Mouse (Mus musculus): ENCODE measurements at regions not wholly inside any gene's neighbourhood (a gene's known extent, or its start where the extent isn't known, plus 50 kb on each side); places are given as distances from the start of the nearest gene placed in this dataset.

DNA sequence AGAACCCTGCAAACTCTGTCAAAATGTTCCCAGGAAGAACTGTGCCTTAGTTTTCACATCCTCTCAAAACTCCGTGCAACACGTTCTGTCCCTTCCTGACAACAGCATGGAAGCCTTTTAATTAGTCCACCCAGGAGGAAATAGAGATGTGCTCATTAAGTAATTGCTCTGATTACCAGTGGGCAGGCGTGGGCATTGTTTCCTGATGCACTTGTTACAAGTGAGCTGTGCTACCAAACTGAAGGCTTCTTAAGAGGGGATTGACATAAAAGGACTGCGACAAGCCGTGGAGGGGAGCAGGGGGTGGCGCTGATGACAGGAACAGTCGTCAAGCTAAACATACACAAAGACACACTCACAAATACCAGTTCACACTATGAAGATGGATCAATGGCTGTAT lies 192.1 kb upstream of the Veph1 start:
- Histone ChIP-seq H3K27ac (replicated peaks; ENCODE audit: low read depth, low read length) (no peak overlapping the region), H3K4me1 (ENCODE audit: control insufficient read depth, insufficient read depth, low read length) (no peaks in the 10 kb centered on the region), H3K9ac (ENCODE audit: low read length) (no peak overlapping the region), H3K4me3 (ENCODE audit: low read depth, low read length) (no peak overlapping the region), H3K36me3 (ENCODE audit: control insufficient read depth, insufficient read depth, low read length) (no peaks in the 10 kb centered on the region), H3K4me2 (ENCODE audit: low read depth, severe bottlenecking) (no peak overlapping the region), H3K9me3 (ENCODE audit: control insufficient read depth, low read length) (no peaks in the 10 kb centered on the region), H3K27me3 (ENCODE audit: control insufficient read depth, insufficient read depth, low read length) (no peaks in the 10 kb centered on the region)
- no peak for DNase-seq (ENCODE audit: low spot score)
- 79% methylated on average over 7 of the region's 7 CpGs for WGBS
- no peak for ATAC-seq (ENCODE audit: insufficient number of reproducible peaks, low FRiP score, low TSS enrichment, low read depth)

DNA sequence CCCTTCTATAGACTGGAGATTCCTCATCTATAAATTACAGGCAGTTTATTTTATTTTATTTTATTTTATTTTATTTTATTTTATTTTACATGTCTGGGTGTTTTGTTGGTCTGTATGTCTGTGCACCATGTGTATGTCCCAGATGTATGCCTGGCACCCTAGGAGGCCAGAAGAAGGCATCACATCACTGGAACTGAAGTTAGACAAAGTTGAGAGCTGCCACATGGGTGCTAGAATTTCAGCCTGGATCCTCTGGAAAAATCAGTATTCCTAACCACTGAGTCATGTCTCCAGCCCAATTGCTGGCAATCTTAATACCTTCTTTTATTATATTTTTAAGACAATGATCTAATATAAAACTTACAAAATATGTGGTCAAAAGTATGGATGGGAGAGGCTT lies 190.0 kb upstream of the Veph1 start:
- DNase-seq (ENCODE audit: low spot score) (no peak), ATAC-seq (ENCODE audit: insufficient number of reproducible peaks, low FRiP score, low TSS enrichment, low read depth) (no peak)
- Histone ChIP-seq H3K4me1 (ENCODE audit: control insufficient read depth, insufficient read depth, low read length) (no peaks in the 10 kb centered on the region), H3K9ac (ENCODE audit: low read length) (no peak overlapping the region), H3K27ac (replicated peaks; ENCODE audit: low read depth, low read length) (no peak overlapping the region), H3K36me3 (ENCODE audit: control insufficient read depth, insufficient read depth, low read length) (no peaks in the 10 kb centered on the region), H3K4me2 (ENCODE audit: low read depth, severe bottlenecking) (no peak overlapping the region), H3K27me3 (ENCODE audit: control insufficient read depth, insufficient read depth, low read length) (no peaks in the 10 kb centered on the region), H3K9me3 (ENCODE audit: control insufficient read depth, low read length) (no peaks in the 10 kb centered on the region), H3K4me3 (ENCODE audit: low read depth, low read length) (no peak overlapping the region)

DNA sequence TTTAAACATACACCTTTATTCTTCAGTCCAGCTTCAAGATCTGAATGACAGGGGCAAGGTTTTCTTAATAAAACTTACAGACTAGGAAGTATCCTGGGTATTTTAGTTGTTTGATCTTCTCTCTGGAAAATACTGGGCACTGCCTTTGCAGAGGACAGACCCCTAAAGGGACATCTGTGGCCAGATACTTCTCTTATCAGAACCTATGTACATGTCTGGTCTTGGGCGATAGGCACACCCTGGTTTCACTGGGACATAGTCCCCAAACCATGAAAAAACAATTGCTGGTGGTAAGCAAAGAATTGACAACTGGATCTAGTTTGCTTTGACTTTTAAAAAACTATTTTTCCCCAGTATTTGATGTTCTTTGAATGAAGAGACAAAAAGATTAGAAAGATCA lies 189.5 kb upstream of the Veph1 start:
- Histone ChIP-seq H3K4me3 (ENCODE audit: low read depth, low read length) (no peak overlapping the region), H3K27ac (replicated peaks; ENCODE audit: low read depth, low read length) (no peak overlapping the region), H3K4me1 (ENCODE audit: control insufficient read depth, insufficient read depth, low read length) (no peaks in the 10 kb centered on the region), H3K36me3 (ENCODE audit: control insufficient read depth, insufficient read depth, low read length) (no peaks in the 10 kb centered on the region), H3K27me3 (ENCODE audit: control insufficient read depth, insufficient read depth, low read length) (no peaks in the 10 kb centered on the region), H3K9ac (ENCODE audit: low read length) (no peak overlapping the region), H3K9me3 (ENCODE audit: control insufficient read depth, low read length) (no peaks in the 10 kb centered on the region), H3K4me2 (ENCODE audit: low read depth, severe bottlenecking) (no peak overlapping the region)
- 87% methylated on average over 1 of the region's 1 CpGs for WGBS
- ATAC-seq (ENCODE audit: insufficient number of reproducible peaks, low FRiP score, low TSS enrichment, low read depth) (no peak), DNase-seq (ENCODE audit: low spot score) (no peak)

DNA sequence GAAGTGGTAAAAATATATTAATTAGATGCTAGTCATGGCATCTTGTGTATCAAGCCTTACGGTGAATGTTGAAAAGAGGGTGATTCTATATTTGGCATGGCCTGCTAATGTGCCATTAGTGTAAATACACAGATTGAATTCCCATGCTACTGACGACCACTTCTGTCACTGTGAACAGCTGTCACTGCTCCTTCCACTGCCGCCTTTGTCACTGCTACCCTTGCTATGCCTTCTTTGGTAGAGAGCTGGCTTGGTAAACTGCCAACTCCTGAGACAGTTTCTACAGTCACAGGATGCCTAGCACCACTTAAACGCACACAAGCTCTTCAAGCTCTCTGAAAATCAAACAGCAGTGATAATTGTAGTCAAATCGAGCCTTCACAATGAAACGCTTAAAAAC lies 184.1 kb upstream of the Veph1 start:
- Histone ChIP-seq H3K4me2 (ENCODE audit: low read depth, severe bottlenecking) (no peak overlapping the region), H3K27me3 (ENCODE audit: control insufficient read depth, insufficient read depth, low read length) (no peaks in the 10 kb centered on the region), H3K9me3 (ENCODE audit: control insufficient read depth, low read length) (no peaks in the 10 kb centered on the region), H3K9ac (ENCODE audit: low read length) (no peak overlapping the region), H3K36me3 (ENCODE audit: control insufficient read depth, insufficient read depth, low read length) (no peaks in the 10 kb centered on the region), H3K4me1 (ENCODE audit: control insufficient read depth, insufficient read depth, low read length) (no peaks in the 10 kb centered on the region; the same call in 1 of the 2 replicates), H3K4me3 (ENCODE audit: low read depth, low read length) (no peak overlapping the region), H3K27ac (replicated peaks; ENCODE audit: low read depth, low read length) (no peak overlapping the region)
- 78% methylated on average over 6 of the region's 6 CpGs for WGBS
- no peak for DNase-seq (ENCODE audit: low spot score)
- ATAC-seq (ENCODE audit: insufficient number of reproducible peaks, low FRiP score, low TSS enrichment, low read depth), result no peak

DNA sequence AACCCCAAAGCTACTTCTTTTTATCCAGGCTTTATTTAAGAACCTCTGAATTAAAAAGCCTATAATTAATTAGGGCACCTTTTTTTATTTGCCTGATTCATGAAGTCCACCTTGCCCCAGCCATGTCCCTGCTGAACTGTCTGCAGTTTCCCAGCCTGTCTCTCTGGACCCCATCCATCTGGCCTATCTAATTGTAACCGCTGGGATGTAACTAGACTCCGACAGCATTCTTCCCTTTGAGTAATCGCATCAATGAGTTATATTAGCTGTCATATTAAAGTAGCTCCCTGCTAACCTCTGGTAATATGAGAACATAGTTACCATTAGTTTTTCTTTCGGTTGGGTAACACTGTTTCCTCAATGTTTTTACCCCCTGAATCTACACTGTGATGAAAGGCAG lies 182.6 kb upstream of the Veph1 start:
- Histone ChIP-seq H3K27ac (replicated peaks; ENCODE audit: low read depth, low read length) (no peak overlapping the region), H3K4me3 (ENCODE audit: low read depth, low read length) (no peak overlapping the region), H3K9ac (ENCODE audit: low read length) (no peak overlapping the region), H3K4me1 (ENCODE audit: control insufficient read depth, insufficient read depth, low read length) (no peaks in the 10 kb centered on the region; the same call in 1 of the 2 replicates), H3K4me2 (ENCODE audit: low read depth, severe bottlenecking) (no peak overlapping the region), H3K27me3 (ENCODE audit: control insufficient read depth, insufficient read depth, low read length) (no peaks in the 10 kb centered on the region), H3K9me3 (ENCODE audit: control insufficient read depth, low read length) (no peaks in the 10 kb centered on the region), H3K36me3 (ENCODE audit: control insufficient read depth, insufficient read depth, low read length) (no peaks in the 10 kb centered on the region)
- ATAC-seq (ENCODE audit: insufficient number of reproducible peaks, low FRiP score, low TSS enrichment, low read depth) (peak; percentile 65; the same call in 1 of the 2 replicates), DNase-seq (ENCODE audit: low spot score) (no peak)
- 24% methylated on average over 4 of the region's 4 CpGs for WGBS

DNA sequence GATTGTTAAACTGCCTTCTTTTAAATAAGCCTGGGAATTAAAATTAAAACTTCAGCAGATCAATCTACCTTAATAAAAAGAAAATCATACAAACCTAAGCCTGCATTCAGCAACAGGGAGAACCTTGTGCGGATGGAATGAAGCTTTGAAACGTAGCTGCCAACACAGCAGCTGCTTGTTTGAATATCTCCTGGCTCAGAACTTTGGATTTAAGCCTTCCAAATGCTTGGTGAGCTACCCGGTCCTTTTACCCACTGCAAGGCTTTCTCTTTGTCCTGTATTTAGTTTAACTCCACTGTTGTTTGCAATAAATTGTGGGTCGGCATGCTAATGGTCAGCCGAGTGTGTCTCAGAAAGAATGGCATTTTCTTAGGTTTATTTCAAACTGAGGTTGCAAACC lies 169.7 kb upstream of the Veph1 start:
- Histone ChIP-seq H3K4me2 (ENCODE audit: low read depth, severe bottlenecking) (no peak overlapping the region), H3K27ac (replicated peaks; ENCODE audit: low read depth, low read length) (no peak overlapping the region), H3K36me3 (ENCODE audit: control insufficient read depth, insufficient read depth, low read length) (no peaks in the 10 kb centered on the region), H3K9me3 (ENCODE audit: control insufficient read depth, low read length) (no peaks in the 10 kb centered on the region), H3K9ac (ENCODE audit: low read length) (no peak overlapping the region), H3K4me3 (ENCODE audit: low read depth, low read length) (no peak overlapping the region), H3K27me3 (ENCODE audit: control insufficient read depth, insufficient read depth, low read length) (no peaks in the 10 kb centered on the region), H3K4me1 (ENCODE audit: control insufficient read depth, insufficient read depth, low read length) (no peaks in the 10 kb centered on the region)
- WGBS, result 87% methylated on average over 5 of the region's 5 CpGs
- no peak for DNase-seq (ENCODE audit: low spot score)
- ATAC-seq (ENCODE audit: insufficient number of reproducible peaks, low FRiP score, low TSS enrichment, low read depth), result no peak

DNA sequence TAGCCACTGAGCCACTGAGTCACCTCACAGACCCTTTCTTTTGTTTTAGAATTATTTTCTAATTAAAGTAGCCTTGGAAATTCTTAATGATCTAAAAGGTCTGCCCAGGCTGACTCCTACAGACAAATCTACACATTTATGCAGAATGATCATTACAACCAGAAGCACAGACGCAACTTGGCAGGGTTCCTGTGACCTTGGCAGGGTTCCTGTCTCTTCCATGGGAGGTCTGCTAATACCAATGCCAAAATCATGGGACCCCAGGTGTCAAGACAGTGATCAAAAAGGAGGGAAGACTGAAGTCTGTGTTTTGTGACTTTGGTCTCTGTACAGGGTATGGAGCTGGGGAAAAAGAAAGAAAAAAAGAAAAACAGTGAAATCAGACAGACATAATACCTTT lies 168.7 kb upstream of the Veph1 start:
- no peaks in the 10 kb centered on the region for H3K27me3 ChIP-seq (ENCODE audit: control insufficient read depth, insufficient read depth, low read length)
- H3K4me3 ChIP-seq (ENCODE audit: low read depth, low read length), result no peak overlapping the region
- H3K9ac ChIP-seq (ENCODE audit: low read length), result no peak overlapping the region
- H3K4me2 ChIP-seq (ENCODE audit: low read depth, severe bottlenecking), result no peak overlapping the region
- no peak for ATAC-seq (ENCODE audit: insufficient number of reproducible peaks, low FRiP score, low TSS enrichment, low read depth)
- H3K27ac ChIP-seq (replicated peaks; ENCODE audit: low read depth, low read length), result no peak overlapping the region
- H3K9me3 ChIP-seq (ENCODE audit: control insufficient read depth, low read length), result no peaks in the 10 kb centered on the region
- no peak for DNase-seq (ENCODE audit: low spot score)
- no peaks in the 10 kb centered on the region for H3K36me3 ChIP-seq (ENCODE audit: control insufficient read depth, insufficient read depth, low read length)
- no peaks in the 10 kb centered on the region for H3K4me1 ChIP-seq (ENCODE audit: control insufficient read depth, insufficient read depth, low read length)
- WGBS, result 89% methylated on average over 1 of the region's 1 CpGs

DNA sequence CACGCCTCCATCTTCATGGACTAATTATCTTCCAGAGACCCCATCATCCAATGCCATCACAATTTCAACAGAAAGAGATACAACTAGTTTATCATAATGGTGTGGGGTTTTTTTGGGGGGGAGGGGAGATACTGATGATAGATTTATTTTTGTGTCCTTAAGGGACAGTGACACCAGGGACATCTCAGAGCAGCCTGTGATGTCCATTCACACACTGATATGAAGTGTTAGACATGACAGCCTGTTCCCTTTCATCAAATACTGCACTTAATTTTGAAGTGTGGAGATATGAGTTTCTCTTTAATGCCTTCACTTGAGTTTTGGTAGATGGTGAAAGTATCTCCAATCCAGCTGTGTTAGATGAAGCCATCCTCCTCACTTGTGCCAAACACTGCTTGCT lies 165.7 kb upstream of the Veph1 start:
- DNase-seq (ENCODE audit: low spot score) (no peak), ATAC-seq (ENCODE audit: insufficient number of reproducible peaks, low FRiP score, low TSS enrichment, low read depth) (no peak)
- Histone ChIP-seq H3K4me3 (ENCODE audit: low read depth, low read length) (no peak overlapping the region), H3K27me3 (ENCODE audit: control insufficient read depth, insufficient read depth, low read length) (no peaks in the 10 kb centered on the region), H3K4me2 (ENCODE audit: low read depth, severe bottlenecking) (no peak overlapping the region), H3K9ac (ENCODE audit: low read length) (no peak overlapping the region), H3K36me3 (ENCODE audit: control insufficient read depth, insufficient read depth, low read length) (no peaks in the 10 kb centered on the region), H3K27ac (replicated peaks; ENCODE audit: low read depth, low read length) (no peak overlapping the region), H3K4me1 (ENCODE audit: control insufficient read depth, insufficient read depth, low read length) (no peaks in the 10 kb centered on the region), H3K9me3 (ENCODE audit: control insufficient read depth, low read length) (no peaks in the 10 kb centered on the region)
- WGBS, result 100% methylated on average over 1 of the region's 1 CpGs

DNA sequence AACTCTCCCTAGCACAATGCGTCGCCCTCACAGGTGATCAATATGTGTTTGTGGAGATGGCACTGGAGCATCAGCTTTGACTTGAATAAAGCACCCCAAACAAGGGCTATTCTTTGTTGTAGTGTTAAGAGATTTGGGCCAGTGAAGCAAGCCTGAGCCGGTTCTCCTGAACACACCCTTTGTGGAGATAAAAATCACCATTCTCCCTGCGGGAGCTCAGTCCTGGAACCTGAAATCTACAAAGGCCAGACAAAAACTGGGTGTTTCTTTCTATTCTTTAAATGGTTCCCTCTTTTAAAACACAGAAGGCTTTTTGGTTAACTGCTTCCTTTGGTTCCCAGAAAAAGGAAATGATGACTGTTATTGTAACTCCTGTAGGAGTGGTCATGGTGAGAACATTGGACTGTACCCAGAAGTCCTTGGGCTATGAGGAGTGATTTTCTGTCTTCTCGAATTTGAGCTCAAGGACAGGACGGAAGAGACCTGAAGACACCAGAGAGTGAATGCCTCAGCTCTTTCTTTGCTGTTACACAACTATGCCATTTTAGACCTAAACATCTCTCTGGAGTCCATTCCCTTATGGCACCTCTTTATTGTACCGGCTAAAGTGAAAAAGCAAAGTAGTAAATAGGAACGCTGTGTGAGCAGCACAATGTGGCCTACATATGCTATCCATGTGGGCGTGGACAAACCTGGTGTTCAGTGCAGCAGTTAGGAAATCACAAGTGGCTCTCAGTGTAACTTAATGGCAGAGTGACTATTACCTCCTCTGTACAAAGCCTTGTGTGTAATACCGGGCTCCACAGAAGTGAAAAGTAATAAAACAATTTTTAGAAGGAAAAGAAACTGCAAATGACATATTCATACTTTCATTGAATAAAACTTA lies 149.9 kb upstream of the Veph1 start:
- Histone ChIP-seq H3K4me1 (ENCODE audit: control insufficient read depth, insufficient read depth, low read length) (no peaks in the 10 kb centered on the region), H3K27me3 (ENCODE audit: control insufficient read depth, insufficient read depth, low read length) (no peaks in the 10 kb centered on the region), H3K4me2 (ENCODE audit: low read depth, severe bottlenecking) (no peak overlapping the region), H3K9ac (ENCODE audit: low read length) (no peak overlapping the region), H3K9me3 (ENCODE audit: control insufficient read depth, low read length) (no peaks in the 10 kb centered on the region), H3K27ac (replicated peaks; ENCODE audit: low read depth, low read length) (no peak overlapping the region), H3K4me3 (ENCODE audit: low read depth, low read length) (no peak overlapping the region), H3K36me3 (ENCODE audit: control insufficient read depth, insufficient read depth, low read length) (no peaks in the 10 kb centered on the region)
- 62% methylated on average over 10 of the region's 10 CpGs for WGBS
- ATAC-seq (ENCODE audit: insufficient number of reproducible peaks, low FRiP score, low TSS enrichment, low read depth) (no peak), DNase-seq (ENCODE audit: low spot score) (no peak)

Measured in limb, embryonic 11.5 days (tissue).